Mouse (Mus musculus) liver, embryonic 15.5 days (tissue): ENCODE results near the gene Gm20388. TPM values are rescaled to one million over a fixed set of nuclear protein-coding genes. Genes with fewer than 3 reads are reported as not detected.

ENCODE experiments used
- ATAC-seq: fragments of 200-750 bp; cut with Nextera tagmentation; 2 replicates; pipeline ENCODE4 v1.8.0; 2017; ENCODE audit warnings: moderate number of reproducible peaks, mild to moderate bottlenecking, moderate library complexity; ENCODE audit not compliant: insufficient read depth
- H3K27ac ChIP-seq: fragments of 300-500 bp; sonication (generic); replicated peaks from 2 replicates; pipeline ENCODE4 v1.5.1; 2015; ENCODE audit warnings: mild to moderate bottlenecking, inconsistent platforms
- H3K27me3 ChIP-seq: fragments of 300-500 bp; sonication (generic); 2 replicates; pipeline ENCODE4 v1.6.1; 2015; ENCODE audit warnings: mild to moderate bottlenecking, inconsistent platforms
- H3K36me3 ChIP-seq: fragments of 300-500 bp; sonication (generic); replicated peaks from 2 replicates; pipeline ENCODE4 v1.6.1; 2015; ENCODE audit warnings: moderate library complexity, mild to moderate bottlenecking, inconsistent platforms
- H3K4me1 ChIP-seq: fragments of 300-500 bp; sonication (generic); replicated peaks from 2 replicates; pipeline ENCODE4 v1.6.1; 2015; ENCODE audit warnings: inconsistent platforms
- H3K4me2 ChIP-seq: fragments of 300-500 bp; sonication (generic); 2 replicates; pipeline ENCODE4 v1.6.1; 2015; ENCODE audit warnings: moderate library complexity, mild to moderate bottlenecking, inconsistent platforms
- H3K4me3 ChIP-seq: fragments of 300-500 bp; sonication (generic); replicated peaks from 2 replicates; pipeline ENCODE4 v1.5.1; 2015; ENCODE audit warnings: mild to moderate bottlenecking, inconsistent platforms
- H3K9ac ChIP-seq: fragments of 300-500 bp; sonication (generic); 2 replicates; pipeline ENCODE4 v1.6.1; 2015; ENCODE audit warnings: moderate library complexity, mild to moderate bottlenecking, inconsistent platforms
- H3K9me3 ChIP-seq: fragments of 300-500 bp; sonication (generic); replicated peaks from 2 replicates; pipeline ENCODE4 v1.6.1; 2016; ENCODE audit warnings: inconsistent platforms
- WGBS: fragments of 180-500 bp; shearing (Covaris S2); methylation state at CpG from one replicate; pipeline ENCODE4 v1.1.7; 2015; ENCODE audit warnings: mixed read lengths; ENCODE audit not compliant: insufficient replicate concordance; 5-methylcytosine and 5-hydroxymethylcytosine counted together
- polyA plus RNA-seq: library from polyadenylated mRNA; unstranded; fragments of >200 nt; fragmentation: Nextera tagmentation; extraction: Ambion mirVana; gene quantifications from 2 replicates; pipeline ENCODE4 v1.2.1, GENCODE M21; 2015

The Gm20388 gene
- polyA plus RNA-seq, 1 experiment from 2014 or later, result not detected

DNA sequence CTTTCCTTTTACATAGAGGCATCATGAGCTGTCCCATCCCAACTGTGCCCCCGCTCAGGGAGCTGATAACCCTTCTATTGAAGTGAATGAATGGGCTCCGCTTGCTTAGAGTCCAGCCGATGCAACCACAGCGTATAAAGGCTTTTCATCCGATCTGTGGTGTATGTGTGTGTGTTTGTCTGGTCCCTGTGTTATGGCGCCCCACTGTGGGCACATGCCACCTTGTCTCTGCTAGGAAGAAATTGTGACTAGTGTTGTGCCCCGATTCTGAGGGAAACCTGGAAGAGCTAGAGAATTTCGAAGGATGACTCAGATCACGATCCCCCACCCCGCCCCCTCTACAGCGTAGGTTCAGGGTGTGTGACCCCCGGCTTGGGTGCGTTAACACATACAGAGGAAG, 3442.1 kb downstream of the Gm20388 start:
- Histone ChIP-seq H3K4me3 (no peak overlapping the region), H3K27ac (no peak overlapping the region), H3K36me3 (no peaks in the 10 kb centered on the region), H3K9me3 (no peaks in the 10 kb centered on the region), H3K27me3 (peaks cover 7% of the 10 kb centered on the region), H3K4me2 (no peak overlapping the region), H3K4me1 (peaks cover 14% of the 10 kb centered on the region), H3K9ac (no peak overlapping the region)
- 51% methylated on average over 13 of the region's 13 CpGs for WGBS
- ATAC-seq, result no peak

GRCm38 (mm10) chr8:123353216-123353615, 3442.6 kb downstream of the Gm20388 start:
- H3K27ac ChIP-seq, result no peak overlapping the region

DNA sequence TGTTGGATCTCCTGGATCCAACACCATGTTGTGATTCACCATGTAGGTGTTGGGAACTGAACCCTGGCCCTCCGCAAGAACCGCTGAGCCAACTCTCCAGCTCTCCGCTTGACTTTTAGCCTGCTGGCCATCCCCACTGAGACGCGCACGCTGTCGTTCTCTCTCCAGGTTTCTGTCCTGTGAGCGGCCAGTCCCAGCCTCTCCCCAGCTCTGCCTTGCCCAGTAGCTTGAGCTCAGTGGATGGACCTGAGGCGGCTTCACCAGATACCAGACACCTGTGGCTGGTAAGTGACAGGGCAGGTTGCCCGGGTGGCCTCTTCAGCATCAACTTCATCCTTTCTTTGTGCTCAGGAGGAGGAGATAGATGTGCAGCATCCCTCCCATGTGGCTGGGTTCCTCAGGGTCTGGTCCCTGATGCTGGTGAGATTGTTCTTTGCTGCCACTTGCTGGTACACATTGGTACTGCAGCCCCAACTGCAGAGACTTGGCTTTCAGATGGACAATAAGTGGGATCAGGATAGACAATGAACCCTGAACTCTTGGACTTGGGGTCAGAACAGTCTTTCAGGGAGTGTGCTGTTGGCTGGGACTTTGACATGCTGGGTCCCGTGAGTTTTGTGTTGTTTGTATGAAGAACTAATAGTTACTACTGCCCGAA, 3450.6 kb downstream of the Gm20388 start:
- Histone ChIP-seq H3K36me3 (no peaks in the 10 kb centered on the region), H3K4me3 (no peak overlapping the region)

More at GRCm38 (mm10) chr8:123353216-123353615, 3442.6 kb downstream of the Gm20388 start:
- H3K36me3 ChIP-seq, result no peaks in the 10 kb centered on the region
- no peak for ATAC-seq
- no peaks in the 10 kb centered on the region for H3K9me3 ChIP-seq
- 37% methylated on average over 11 of the region's 11 CpGs for WGBS
- H3K4me1 ChIP-seq, result peaks cover 10% of the 10 kb centered on the region
- H3K4me2 ChIP-seq, result no peak overlapping the region
- H3K27me3 ChIP-seq, result peaks cover 7% of the 10 kb centered on the region
- H3K9ac ChIP-seq, result no peak overlapping the region
- H3K4me3 ChIP-seq, result no peak overlapping the region

GRCm38 (mm10) chr8:123373403-123374238, 3463.0 kb downstream of the Gm20388 start, which contains the start of gene Tcf25:
Gene Tcf25, plus strand, starts transcription at chr8:123373753.
- WGBS, result under 1% methylated on average over 75 of the region's 75 CpGs
- peak; percentile 85 for ATAC-seq
- Histone ChIP-seq H3K4me3 (peak within 1 kb of the TSS; percentile 87), H3K27ac (peak within 1 kb of the TSS; percentile 91), H3K4me1 (peaks cover 32% of the 10 kb centered on the region), H3K9me3 (no peaks in the 10 kb centered on the region), H3K4me2 (peak within 1 kb of the TSS; percentile 96), H3K27me3 (no peaks in the 10 kb centered on the region), H3K9ac (peak within 1 kb of the TSS; percentile 71), H3K36me3 (0 out of 2 replicates have a peak, but pooled peaks cover 11% of the 10 kb centered on the region)

More for the DNA sequence above, 3450.6 kb downstream of the Gm20388 start:
- H3K9me3 ChIP-seq, result no peaks in the 10 kb centered on the region
- no peaks in the 10 kb centered on the region for H3K4me1 ChIP-seq
- no peak overlapping the region for H3K27ac ChIP-seq
- no peak overlapping the region for H3K4me2 ChIP-seq
- no peaks in the 10 kb centered on the region for H3K27me3 ChIP-seq
- 47% methylated on average over 12 of the region's 12 CpGs for WGBS
- H3K9ac ChIP-seq, result no peak overlapping the region
- no peak for ATAC-seq

GRCm38 (mm10) chr8:123374239-123374578, 3463.6 kb downstream of the Gm20388 start:
- Histone ChIP-seq H3K27me3 (no peaks in the 10 kb centered on the region), H3K4me2 (peak overlapping the region; percentile 96), H3K4me1 (peaks cover 32% of the 10 kb centered on the region), H3K9me3 (no peaks in the 10 kb centered on the region), H3K36me3 (0 out of 2 replicates have a peak, but pooled peaks cover 11% of the 10 kb centered on the region), H3K4me3 (peak overlapping the region; percentile 87), H3K27ac (peak overlapping the region; percentile 91), H3K9ac (peak overlapping the region; percentile 71)
- peak; percentile 71 for ATAC-seq
- WGBS, result under 1% methylated on average over 20 of the region's 20 CpGs

DNA sequence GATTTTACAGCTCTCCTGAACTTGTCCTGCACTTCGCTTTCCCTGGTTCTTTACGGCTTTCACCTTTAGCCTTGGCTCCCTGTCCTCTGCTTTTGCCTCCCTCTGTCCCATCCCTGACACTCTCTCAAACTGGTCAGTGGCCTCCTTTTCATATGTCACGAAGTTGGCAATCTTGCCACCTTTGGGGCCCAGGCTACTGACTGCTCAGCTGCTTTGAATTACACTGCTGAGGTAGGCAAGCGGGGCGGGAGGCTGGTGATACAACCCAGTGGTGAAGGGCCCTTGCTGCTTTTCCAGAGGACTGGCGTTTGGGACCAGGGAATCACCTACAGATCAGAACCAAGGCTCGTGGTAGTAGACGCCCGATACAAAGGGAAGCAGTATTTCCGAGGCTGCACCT, 3465.1 kb downstream of the Gm20388 start:
- H3K4me3 ChIP-seq, result no peak overlapping the region
- no peaks in the 10 kb centered on the region for H3K27me3 ChIP-seq
- no peak overlapping the region for H3K4me2 ChIP-seq
- H3K9ac ChIP-seq, result no peak overlapping the region
- H3K4me1 ChIP-seq, result peaks cover 32% of the 10 kb centered on the region
- no peak overlapping the region for H3K27ac ChIP-seq
- H3K9me3 ChIP-seq, result no peaks in the 10 kb centered on the region
- H3K36me3 ChIP-seq, result 0 out of 2 replicates have a peak, but pooled peaks cover 11% of the 10 kb centered on the region
- no peak for ATAC-seq
- WGBS, result 82% methylated on average over 10 of the region's 10 CpGs

DNA sequence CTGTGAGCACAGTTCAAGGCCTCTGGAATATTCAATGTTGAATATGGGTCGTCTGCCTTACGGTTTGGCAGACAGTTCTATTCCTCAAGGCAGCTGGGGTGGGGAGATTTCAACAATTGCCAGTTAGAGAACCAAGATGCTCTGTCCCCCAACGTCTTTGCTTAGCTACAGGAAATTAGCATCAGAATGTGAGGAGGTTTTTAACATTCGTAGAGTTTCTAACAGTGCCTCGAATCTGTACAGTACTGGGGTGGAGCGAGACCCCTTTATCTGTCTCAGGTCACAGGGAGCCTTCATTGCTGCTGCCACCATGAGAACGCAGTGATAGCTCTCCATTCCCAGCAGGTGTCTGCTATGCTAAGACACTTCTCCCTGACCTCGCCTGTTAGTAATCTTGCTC, 3465.5 kb downstream of the Gm20388 start:
- no peak overlapping the region for H3K27ac ChIP-seq
- 60% methylated on average over 8 of the region's 8 CpGs for WGBS
- no peak overlapping the region for H3K4me3 ChIP-seq

GRCm38 (mm10) chr8:123381711-123382110, 3471.1 kb downstream of the Gm20388 start:
- Histone ChIP-seq H3K36me3 (peaks cover 62% of the 10 kb centered on the region), H3K4me3 (no peak overlapping the region), H3K4me2 (no peak overlapping the region), H3K27ac (no peak overlapping the region), H3K4me1 (no peaks in the 10 kb centered on the region), H3K9ac (no peak overlapping the region), H3K27me3 (no peaks in the 10 kb centered on the region), H3K9me3 (no peaks in the 10 kb centered on the region)
- 86% methylated on average over 4 of the region's 4 CpGs for WGBS
- no peak for ATAC-seq

More for the DNA sequence above, 3465.5 kb downstream of the Gm20388 start:
- Histone ChIP-seq H3K4me2 (no peak overlapping the region), H3K9me3 (no peaks in the 10 kb centered on the region), H3K27me3 (no peaks in the 10 kb centered on the region), H3K4me1 (peaks cover 32% of the 10 kb centered on the region), H3K36me3 (peaks cover 12% of the 10 kb centered on the region; the same call in 1 of the 2 replicates), H3K9ac (no peak overlapping the region)
- ATAC-seq, result no peak

DNA sequence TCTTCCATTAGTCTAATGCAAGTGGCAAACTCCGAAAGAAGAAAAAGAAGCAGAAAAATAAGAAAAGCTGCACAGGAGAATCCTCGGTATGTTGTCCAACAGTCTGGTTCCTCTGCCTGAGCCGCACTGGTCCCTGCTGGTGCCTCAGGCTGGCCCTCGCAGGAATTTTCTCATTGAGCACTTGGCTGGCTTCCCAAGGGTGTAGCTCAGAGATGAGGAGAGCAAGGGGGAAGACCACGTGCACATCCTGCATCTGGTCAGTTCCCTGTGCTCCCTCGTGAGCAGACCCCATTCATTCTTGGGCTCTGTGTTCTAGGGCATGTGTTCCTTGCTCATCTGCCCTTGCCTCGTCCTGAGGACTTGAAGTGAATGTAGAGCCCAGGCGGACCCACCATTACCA, 3471.9 kb downstream of the Gm20388 start:
- Histone ChIP-seq H3K9me3 (no peaks in the 10 kb centered on the region), H3K27ac (no peak overlapping the region), H3K4me3 (no peak overlapping the region), H3K9ac (no peak overlapping the region), H3K4me1 (no peaks in the 10 kb centered on the region), H3K36me3 (peaks cover 69% of the 10 kb centered on the region), H3K27me3 (no peaks in the 10 kb centered on the region), H3K4me2 (no peak overlapping the region)
- 78% methylated on average over 8 of the region's 8 CpGs for WGBS
- no peak for ATAC-seq

GRCm38 (mm10) chr8:123384883-123385540, 3474.4 kb downstream of the Gm20388 start:
- no peaks in the 10 kb centered on the region for H3K4me1 ChIP-seq
- H3K27ac ChIP-seq, result no peak overlapping the region
- 64% methylated on average over 9 of the region's 9 CpGs for WGBS
- peaks cover 88% of the 10 kb centered on the region for H3K36me3 ChIP-seq
- H3K9ac ChIP-seq, result no peak overlapping the region
- no peak overlapping the region for H3K4me3 ChIP-seq
- no peak for ATAC-seq
- no peak overlapping the region for H3K4me2 ChIP-seq
- no peaks in the 10 kb centered on the region for H3K27me3 ChIP-seq
- no peaks in the 10 kb centered on the region for H3K9me3 ChIP-seq

DNA sequence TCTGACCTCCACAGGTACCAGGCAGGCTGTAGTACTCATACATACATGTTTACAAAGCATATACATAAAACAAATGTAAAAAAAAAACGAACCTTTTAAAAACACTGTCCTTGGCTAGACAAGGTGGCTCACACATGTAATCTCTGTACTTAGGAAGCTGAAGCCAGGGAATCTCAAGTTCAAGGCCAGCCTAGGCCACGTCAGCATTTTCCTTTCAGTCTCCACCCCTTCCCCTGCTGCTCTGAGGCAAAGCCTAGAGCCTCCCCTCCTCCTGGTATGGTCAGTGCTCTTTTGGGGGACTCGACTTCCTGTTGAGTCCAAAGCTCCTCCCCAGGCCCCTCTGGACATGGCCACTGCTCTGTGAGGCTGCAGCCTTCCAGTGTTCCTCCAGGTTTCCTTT, 3476.4 kb downstream of the Gm20388 start:
- H3K36me3 ChIP-seq, result peaks cover 98% of the 10 kb centered on the region

More for the DNA sequence above, 3476.4 kb downstream of the Gm20388 start:
- H3K9me3 ChIP-seq, result no peaks in the 10 kb centered on the region
- WGBS, result 69% methylated on average over 3 of the region's 3 CpGs
- no peak overlapping the region for H3K27ac ChIP-seq
- ATAC-seq, result no peak
- no peaks in the 10 kb centered on the region for H3K27me3 ChIP-seq
- no peak overlapping the region for H3K9ac ChIP-seq
- no peaks in the 10 kb centered on the region for H3K4me1 ChIP-seq
- no peak overlapping the region for H3K4me2 ChIP-seq
- H3K4me3 ChIP-seq, result no peak overlapping the region
